ENCODE assay signal across 8 mouse cellular contexts in genomic region chr1:155973068-155973718, GRCm38 (mm10). TPM values are rescaled to one million over a fixed set of nuclear protein-coding genes. Genes with fewer than 3 reads are reported as not detected.
DNase-seq lines count a peak whose midpoint lies in the region; ATAC-seq and TF ChIP-seq lines count a peak whose summit lies in the region.

Cep350 (minus strand) TSS chr1:155973255.

- peak within 1 kb of the TSS; percentile 85 for H3K4me2 ChIP-seq in forebrain, embryonic 13.5 days
- H3K4me2 ChIP-seq in liver, postnatal 0 days (ENCODE audit: low read depth, low read length): peak within 1 kb of the TSS; percentile 90
- peak within 1 kb of the TSS; percentile 75 for H3K4me2 ChIP-seq in neural tube, embryonic 14.5 days (ENCODE audit: low read depth, low read length)

- intact Hi-C loops in heart, postnatal 10 days (cut with DNase I): loop anchor here (2.0 kb wide), 1 partner anchor 62 kb away; the partner anchor contains the start of gene Tor1aip2

- no peaks in the 10 kb centered on the region for H3K4me1 ChIP-seq in ES-Bruce4 (ENCODE audit: control insufficient read depth, insufficient read depth, low read length)
- H3K4me1 ChIP-seq in forebrain, embryonic 13.5 days: peaks cover 34% of the 10 kb centered on the region
- peaks cover 21% of the 10 kb centered on the region for H3K4me1 ChIP-seq in liver, postnatal 0 days (ENCODE audit: insufficient read depth)
- peaks cover 9% of the 10 kb centered on the region; the same call in 1 of the 2 replicates for H3K4me1 ChIP-seq in neural tube, embryonic 14.5 days (ENCODE audit: control insufficient read depth, insufficient read depth, low read length)

- TF ChIP-seq CTCF in ES-Bruce4 (IDR thresholded peaks at IDR 0.05; ENCODE audit: low read depth, low read length): no peak
- TF ChIP-seq CTCF in liver, postnatal 0 days (IDR thresholded peaks at IDR 0.05; ENCODE audit: low read depth): no peak

- peak; percentile 98 for DNase-seq in heart, postnatal 10 days
- peak; percentile 84 for DNase-seq in large intestine, adult 2 months (ENCODE audit: low read depth, low spot score)
- DNase-seq in liver, postnatal 0 days: peak; percentile 98
- DNase-seq in testis, postnatal 10 days (ENCODE audit: low spot score): peak; percentile 95

- 0% methylated on average over 40 of the region's 57 CpGs for WGBS in forebrain, embryonic 13.5 days
- WGBS in large intestine, adult 2 months: under 1% methylated on average over 51 of the region's 57 CpGs
- 1% methylated on average over 43 of the region's 57 CpGs for WGBS in liver, postnatal 0 days (ENCODE audit: insufficient replicate concordance)
- under 1% methylated on average over 33 of the region's 57 CpGs for WGBS in neural tube, embryonic 14.5 days

- H3K27me3 ChIP-seq in ES-Bruce4 (ENCODE audit: control insufficient read depth, insufficient read depth, low read length, poor library complexity, severe bottlenecking): no peaks in the 10 kb centered on the region
- H3K27me3 ChIP-seq in forebrain, embryonic 13.5 days: no peaks in the 10 kb centered on the region
- H3K27me3 ChIP-seq in liver, postnatal 0 days (ENCODE audit: insufficient read depth, low read length): no peaks in the 10 kb centered on the region
- H3K27me3 ChIP-seq in neural tube, embryonic 14.5 days (ENCODE audit: control insufficient read depth, insufficient read depth, low read length): no peaks in the 10 kb centered on the region

- TF ChIP-seq EP300 in ES-Bruce4 (IDR thresholded peaks at IDR 0.05; ENCODE audit: insufficient read depth, low read depth, low read length): peak; percentile 49; the same call in 1 of the 2 replicates
- no peak for TF ChIP-seq EP300 in liver, postnatal 0 days (IDR thresholded peaks at IDR 0.05; ENCODE audit: low read depth)

- no peaks in the 10 kb centered on the region for H3K9me3 ChIP-seq in ES-Bruce4 (replicated peaks; ENCODE audit: control insufficient read depth, insufficient read depth, low read length, poor library complexity, severe bottlenecking)
- no peaks in the 10 kb centered on the region for H3K9me3 ChIP-seq in forebrain, embryonic 13.5 days (replicated peaks)
- no peaks in the 10 kb centered on the region for H3K9me3 ChIP-seq in liver, postnatal 0 days (ENCODE audit: low read length)
- no peaks in the 10 kb centered on the region for H3K9me3 ChIP-seq in neural tube, embryonic 14.5 days (ENCODE audit: control insufficient read depth, low read length)

- TF ChIP-seq POLR2A in ES-Bruce4 (IDR thresholded peaks at IDR 0.05; ENCODE audit: insufficient read depth, low read length): no peak

- peak within 1 kb of the TSS; percentile 82 for H3K4me3 ChIP-seq in ES-Bruce4 (ENCODE audit: low read depth, low read length)
- peak within 1 kb of the TSS; percentile 98 for H3K4me3 ChIP-seq in forebrain, embryonic 13.5 days
- peak within 1 kb of the TSS; percentile 93 for H3K4me3 ChIP-seq in liver, postnatal 0 days (ENCODE audit: low read depth, low read length)
- H3K4me3 ChIP-seq in neural tube, embryonic 14.5 days (ENCODE audit: low read depth, low read length): peak within 1 kb of the TSS; percentile 98

- ATAC-seq in cerebellum, adult (ENCODE audit: insufficient number of reproducible peaks, low FRiP score, low TSS enrichment): peak; percentile 97
- peak; percentile 98 for ATAC-seq in forebrain, embryonic 13.5 days
- ATAC-seq in liver, postnatal 0 days: peak; percentile 97
- peak; percentile 99 for ATAC-seq in neural tube, embryonic 14.5 days (ENCODE audit: low read depth)

- no peak within 1 kb of the TSS for H3K27ac ChIP-seq in ES-Bruce4 (ENCODE audit: insufficient read depth, low read length)
- peak within 1 kb of the TSS; percentile 92 for H3K27ac ChIP-seq in forebrain, embryonic 13.5 days
- H3K27ac ChIP-seq in liver, postnatal 0 days (ENCODE audit: low read depth): peak within 1 kb of the TSS; percentile 95
- peak within 1 kb of the TSS; percentile 90 for H3K27ac ChIP-seq in neural tube, embryonic 14.5 days (ENCODE audit: low read depth, low read length)

- H3K36me3 ChIP-seq in ES-Bruce4 (ENCODE audit: control insufficient read depth, insufficient read depth, low read length, poor library complexity, severe bottlenecking): no peaks in the 10 kb centered on the region
- H3K36me3 ChIP-seq in forebrain, embryonic 13.5 days (ENCODE audit: poor library complexity, severe bottlenecking): no peaks in the 10 kb centered on the region
- no peaks in the 10 kb centered on the region for H3K36me3 ChIP-seq in liver, postnatal 0 days (replicated peaks; ENCODE audit: insufficient read depth, low read length)
- no peaks in the 10 kb centered on the region for H3K36me3 ChIP-seq in neural tube, embryonic 14.5 days (ENCODE audit: control insufficient read depth, insufficient read depth, low read length)

- H3K9ac ChIP-seq in ES-Bruce4 (ENCODE audit: low read depth, poor library complexity, severe bottlenecking): peak within 1 kb of the TSS; percentile 98
- H3K9ac ChIP-seq in forebrain, embryonic 13.5 days: peak within 1 kb of the TSS; percentile 99
- peak within 1 kb of the TSS; percentile 97 for H3K9ac ChIP-seq in liver, postnatal 0 days (replicated peaks)
- H3K9ac ChIP-seq in neural tube, embryonic 14.5 days (replicated peaks; ENCODE audit: low read depth, low read length): peak within 1 kb of the TSS; percentile 97

RNA-seq across cellular contexts. Expression of gene Cep350, which starts in this region (rescaled TPM):
- polyA plus RNA-seq in ES-Bruce4 (2011; ENCODE audit: insufficient read depth, insufficient read length, low read depth, missing spikeins): 35.2 and 36.5 TPM in 2 replicates
- polyA plus RNA-seq in forebrain, embryonic 13.5 days (2015; fragmentation: Nextera tagmentation; extraction: Ambion mirVana): 11.5 and 11.6 TPM in 2 replicates
- 10 to 100 TPM; 37.3 to 41.0 TPM for total RNA-seq in heart, postnatal 10 days (2021)
- 4.7 and 9.1 TPM in 2 replicates for polyA plus RNA-seq in large intestine, adult 2 months (2012; rRNA removed)
- 4.6 and 5.7 TPM in 2 replicates for polyA plus RNA-seq in liver, postnatal 0 days (2015; fragmentation: Nextera tagmentation; extraction: Ambion mirVana)
- 12.3 and 19.1 TPM in 2 replicates for polyA plus RNA-seq in neural tube, embryonic 14.5 days (2014; fragmentation: Nextera tagmentation; extraction: Ambion mirVana)
